Comparison of ENCODE assay signal across 8 mouse cellular contexts in genomic region chr15:83998115-83998514, GRCm38 (mm10).
DNase-seq lines count a peak whose midpoint lies in the region; ATAC-seq lines count a peak whose summit lies in the region.

No protein-coding gene starts in this region.

- H3K4me2 ChIP-seq in intestine, embryonic 16.5 days (ENCODE audit: low read depth, low read length) = peak overlapping the region; percentile 13; the same call in 1 of the 2 replicates
- peak overlapping the region; percentile 19; the same call in 1 of the 2 replicates for H3K4me2 ChIP-seq in stomach, embryonic 16.5 days (ENCODE audit: low read depth, low read length)

- H3K4me3 ChIP-seq in intestine, embryonic 16.5 days (ENCODE audit: low read length) = no peak overlapping the region
- no peak overlapping the region for H3K4me3 ChIP-seq in stomach, embryonic 16.5 days (replicated peaks; ENCODE audit: low read length)

- no peaks in the 10 kb centered on the region for H3K27me3 ChIP-seq in intestine, embryonic 16.5 days (replicated peaks; ENCODE audit: control insufficient read depth, insufficient read depth, low read length)
- H3K27me3 ChIP-seq in stomach, embryonic 16.5 days (ENCODE audit: control insufficient read depth, insufficient read depth, low read length) = no peaks in the 10 kb centered on the region

- ATAC-seq in intestine, embryonic 16.5 days = peak; percentile 71
- ATAC-seq in stomach, embryonic 16.5 days (ENCODE audit: insufficient read depth, low FRiP score) = peak; percentile 81

- H3K4me1 ChIP-seq in intestine, embryonic 16.5 days (ENCODE audit: control insufficient read depth, insufficient read depth, low read length) = no peaks in the 10 kb centered on the region
- H3K4me1 ChIP-seq in stomach, embryonic 16.5 days (ENCODE audit: control insufficient read depth, insufficient read depth, low read length) = 0 out of 2 replicates have a peak, but pooled peaks cover 4% of the 10 kb centered on the region

- WGBS in intestine, embryonic 16.5 days = 11% methylated on average over 19 of the region's 19 CpGs
- 12% methylated on average over 19 of the region's 19 CpGs for WGBS in stomach, embryonic 16.5 days

- H3K27ac ChIP-seq in intestine, embryonic 16.5 days (ENCODE audit: low read length) = no peak overlapping the region
- H3K27ac ChIP-seq in stomach, embryonic 16.5 days (ENCODE audit: low read length) = peak overlapping the region; percentile 6; the same call in 1 of the 2 replicates

- H3K9ac ChIP-seq in intestine, embryonic 16.5 days (ENCODE audit: low read depth, low read length) = no peak overlapping the region
- H3K9ac ChIP-seq in stomach, embryonic 16.5 days (ENCODE audit: low read length) = no peak overlapping the region

- DNase-seq in retina, postnatal 1 day = peak; percentile 40
- DNase-seq in retina, embryonic 14.5 days (ENCODE audit: low spot score) = no peak
- peak; percentile 41 to 42 for DNase-seq in frontal cortex, postnatal 10 days (ENCODE audit: low spot score in 2 of 2)
- peak; percentile 51 for DNase-seq in lung, postnatal 10 days
- no peak for DNase-seq in urinary bladder, adult 18-20 months (ENCODE audit: low spot score in 2 of 2)
- no peak for DNase-seq in adrenal gland, adult 18-20 months (ENCODE audit: low spot score in 2 of 2)

- no peaks in the 10 kb centered on the region for H3K36me3 ChIP-seq in intestine, embryonic 16.5 days (ENCODE audit: control insufficient read depth, insufficient read depth, low read length)
- no peaks in the 10 kb centered on the region for H3K36me3 ChIP-seq in stomach, embryonic 16.5 days (ENCODE audit: control insufficient read depth, insufficient read depth, low read length)

- no peaks in the 10 kb centered on the region for H3K9me3 ChIP-seq in intestine, embryonic 16.5 days (ENCODE audit: control insufficient read depth, low read length)
- no peaks in the 10 kb centered on the region for H3K9me3 ChIP-seq in stomach, embryonic 16.5 days (replicated peaks; ENCODE audit: control insufficient read depth, low read length)

Comparison
In these comparisons a context has a peak if more than half of its experiments do, and no peak if none do; other contexts are left out.
1. DNase-seq: peak in retina, postnatal 1 day (single experiment), frontal cortex, postnatal 10 days (2 of 2) and lung, postnatal 10 days (single experiment); none in retina, embryonic 14.5 days (single experiment), urinary bladder, adult 18-20 months (0 of 2) and adrenal gland, adult 18-20 months (0 of 2).